Mouse (Mus musculus): Measurements from ENCODE around the gene Fbxo40.

Fbxo40 gene

GRCm38 (mm10) chr16:36946459-36947159 lies 43.7 kb downstream of the Fbxo40 start:
- DNase-seq: no peak

GRCm38 (mm10) chr16:36944895-36945424 lies 45.3 kb downstream of the Fbxo40 start:
- DNase-seq: peak; percentile 59

DNA sequence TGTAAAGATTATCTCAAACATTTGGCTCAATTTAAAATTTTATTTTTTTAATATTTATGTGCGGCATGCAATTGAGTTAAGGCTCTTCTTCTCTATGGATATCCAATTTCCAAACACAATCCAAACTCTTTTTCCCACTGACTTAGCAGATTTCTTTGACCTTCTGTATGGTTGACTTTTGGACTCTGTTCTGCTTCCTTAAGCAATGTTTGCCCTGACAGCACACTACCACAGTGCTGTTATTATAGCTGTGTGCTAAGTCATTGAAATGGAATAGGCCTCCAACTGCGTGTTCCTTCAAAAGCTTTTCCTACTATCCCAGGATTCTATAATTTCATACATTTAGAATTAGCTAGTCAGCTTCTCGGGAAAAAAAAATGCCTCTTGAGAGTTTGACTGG lies 46.7 kb downstream of the Fbxo40 start:
- no peak for DNase-seq

DNA sequence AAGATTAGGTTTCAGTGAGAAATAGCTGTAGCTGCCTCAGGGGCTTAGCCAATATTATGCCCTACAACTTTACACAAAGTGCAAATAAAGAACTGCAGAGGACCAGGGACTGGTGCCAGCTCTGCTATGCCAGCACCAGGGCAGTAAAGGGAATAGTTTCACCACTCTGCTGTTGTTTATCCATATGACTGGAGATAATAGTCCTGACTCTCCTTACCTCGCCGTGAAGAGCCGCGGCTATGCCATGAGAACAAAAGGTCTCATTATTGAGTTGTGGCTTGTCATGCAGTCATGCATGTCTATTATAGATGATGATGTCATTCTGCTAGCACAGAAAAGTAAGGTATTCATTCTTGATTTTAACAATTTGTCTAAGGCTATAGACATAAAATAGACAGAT lies 48.4 kb downstream of the Fbxo40 start:
- no peak for DNase-seq

- DNase-seq: no peak
Measured at GRCm38 (mm10) chr16:36941137-36941727, 49.0 kb downstream of the Fbxo40 start.

GRCm38 (mm10) chr16:36935814-36936213 lies 54.5 kb downstream of the Fbxo40 start:
- DNase-seq: no peak

- DNase-seq: no peak
Measured at GRCm38 (mm10) chr16:36934841-36935620, 55.2 kb downstream of the Fbxo40 start, which contains the start of gene Hcls1. Gene Hcls1, plus strand, starts transcription at chr16:36934983.

GRCm38 (mm10) chr16:36934131-36934840 lies 56.0 kb downstream of the Fbxo40 start:
- no peak for DNase-seq

GRCm38 (mm10) chr16:36932546-36932945 lies 57.7 kb downstream of the Fbxo40 start:
- no peak for DNase-seq

- DNase-seq: no peak
Measured at GRCm38 (mm10) chr16:36931976-36932375, 58.3 kb downstream of the Fbxo40 start.

DNA sequence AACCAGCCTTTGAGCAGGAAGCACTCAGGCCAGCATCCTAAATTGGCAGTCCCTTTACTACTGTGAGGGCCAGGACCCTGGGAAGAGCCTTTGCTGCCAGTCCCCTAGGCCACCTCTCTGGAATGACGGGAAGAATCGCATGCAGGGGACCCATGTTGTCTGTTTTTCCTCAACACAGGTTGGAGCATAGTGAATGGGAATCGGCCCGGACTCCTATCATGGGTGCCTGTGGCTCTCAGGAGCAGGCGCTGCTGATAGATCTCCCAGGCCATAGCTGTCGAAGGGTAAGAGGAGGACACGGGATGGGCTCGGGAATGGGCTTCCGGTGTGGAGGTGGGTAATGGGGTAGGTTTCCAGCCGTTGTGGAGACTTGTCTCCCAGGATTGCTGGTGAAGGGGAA lies 58.9 kb downstream of the Fbxo40 start:
- DNase-seq: no peak

- no peak for DNase-seq
Measured at GRCm38 (mm10) chr16:36930231-36931136, 59.8 kb downstream of the Fbxo40 start.

GRCm38 (mm10) chr16:36929216-36929615 lies 61.1 kb downstream of the Fbxo40 start:
- no peak for DNase-seq

GRCm38 (mm10) chr16:36928106-36928500 lies 62.2 kb downstream of the Fbxo40 start:
- DNase-seq: no peak

DNA sequence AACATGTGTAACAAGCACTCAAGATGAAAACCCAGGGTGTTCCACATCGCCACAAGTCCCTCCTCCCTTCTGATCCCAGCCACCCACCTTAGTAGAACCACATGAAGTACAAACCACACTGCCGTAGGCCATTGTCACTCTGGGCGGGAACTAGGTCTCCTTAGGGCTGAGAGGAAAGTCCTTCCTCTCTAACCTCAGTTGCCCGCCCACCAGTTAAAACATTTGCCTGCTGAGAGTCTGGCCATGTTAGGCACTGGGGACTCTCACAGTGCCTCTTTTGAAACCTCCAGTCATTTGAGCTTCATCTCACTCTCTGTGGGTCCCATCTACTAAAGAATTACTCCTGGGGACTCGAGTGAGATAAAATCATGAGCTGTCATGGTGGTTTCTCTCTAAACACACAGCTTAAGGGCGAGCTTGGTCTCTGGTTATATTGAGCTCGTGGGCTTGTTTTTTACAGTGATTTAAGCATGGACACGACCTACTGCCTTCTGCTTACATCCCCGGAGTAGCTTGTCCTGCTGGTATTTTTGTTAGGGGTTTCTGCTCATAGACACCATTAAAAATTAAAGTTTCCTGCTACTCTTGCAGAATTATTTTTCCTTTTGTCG lies 62.7 kb downstream of the Fbxo40 start:
- no peak for DNase-seq

GRCm38 (mm10) chr16:36926514-36927447 lies 63.5 kb downstream of the Fbxo40 start:
- DNase-seq: no peak

GRCm38 (mm10) chr16:36925797-36926196 lies 64.5 kb downstream of the Fbxo40 start:
- DNase-seq: no peak

DNA sequence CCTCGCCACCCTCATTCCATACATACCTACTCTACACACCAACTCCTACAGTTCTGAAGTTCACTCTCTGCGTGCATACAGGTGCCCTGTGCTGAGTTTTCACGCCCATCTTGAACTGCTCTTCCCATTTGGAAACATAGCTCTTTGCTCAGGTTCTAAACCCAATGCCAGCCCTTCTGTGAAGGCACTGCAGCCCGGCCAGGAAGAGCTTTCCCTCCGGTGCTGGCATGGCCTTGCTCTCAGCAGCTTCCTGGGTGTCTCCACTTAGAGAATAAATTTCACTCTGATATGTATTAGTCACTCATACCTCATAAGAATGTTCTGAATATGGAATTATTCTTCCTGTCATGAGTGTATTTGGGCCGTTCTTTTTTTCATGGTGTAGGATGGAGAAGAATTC lies 64.9 kb downstream of the Fbxo40 start:
- no peak for DNase-seq

- DNase-seq: no peak
Measured at GRCm38 (mm10) chr16:36924312-36924711, 66.0 kb downstream of the Fbxo40 start.

DNA sequence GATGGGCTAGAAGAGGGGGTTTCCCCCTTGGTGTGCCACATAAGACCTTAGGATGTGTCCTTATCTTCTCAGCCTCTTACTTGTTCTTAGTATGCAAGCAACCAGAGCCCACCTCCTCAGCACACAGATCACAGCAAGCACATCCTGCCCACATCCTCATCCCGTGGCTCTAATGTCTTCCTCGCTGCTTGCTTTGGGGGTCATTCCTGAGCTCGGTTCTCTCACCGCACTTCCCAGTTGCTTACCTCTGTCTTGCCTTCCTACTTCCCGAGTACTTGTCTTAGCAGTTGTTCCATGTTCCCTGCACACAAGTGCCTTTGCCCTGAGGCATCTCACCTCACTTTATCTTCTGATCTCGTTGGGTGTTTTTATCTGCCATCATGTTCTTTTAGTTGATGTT lies 68.3 kb downstream of the Fbxo40 start:
- DNase-seq: no peak
